Mouse (Mus musculus): Measurements from ENCODE around the gene Suox. TPM values are rescaled to one million over a fixed set of nuclear protein-coding genes. Genes with fewer than 3 reads are reported as not detected.

Suox gene
- polyA plus RNA-seq, 1 experiment, result 14.3 TPM

DNA sequence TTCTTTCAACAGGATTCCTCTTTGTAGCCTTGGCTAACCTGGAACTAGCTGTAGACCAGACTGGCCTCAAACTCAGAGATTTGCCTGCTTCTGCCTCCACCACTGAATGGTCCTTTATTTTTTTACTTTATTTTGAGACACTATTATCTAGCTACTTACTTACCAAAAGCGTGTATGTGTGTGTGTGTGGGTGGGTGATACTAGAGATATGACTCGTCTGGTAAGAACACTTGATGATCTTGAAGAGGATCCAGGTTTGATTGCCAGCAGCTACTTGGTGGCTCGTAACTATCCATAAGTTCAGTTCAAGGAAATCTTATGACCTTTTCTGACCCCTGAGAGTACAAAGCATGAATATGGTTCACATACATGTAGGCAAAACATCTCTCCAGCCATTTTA lies 8.6 kb downstream of the Suox start:
- Histone ChIP-seq H3K4me3 (ENCODE audit: insufficient read depth, low read length) (no peak overlapping the region), H3K27ac (ENCODE audit: insufficient read depth, low read length) (no peak overlapping the region), H3K4me1 (ENCODE audit: control insufficient read depth, insufficient read depth, low read length) (peaks cover 7% of the 10 kb centered on the region)
- TF ChIP-seq POLR2A (IDR thresholded peaks at IDR 0.05; ENCODE audit: low read depth, low read length) (no peak), CTCF (IDR thresholded peaks at IDR 0.05; ENCODE audit: borderline replicate concordance, insufficient read depth, low read length) (no peak)

DNA sequence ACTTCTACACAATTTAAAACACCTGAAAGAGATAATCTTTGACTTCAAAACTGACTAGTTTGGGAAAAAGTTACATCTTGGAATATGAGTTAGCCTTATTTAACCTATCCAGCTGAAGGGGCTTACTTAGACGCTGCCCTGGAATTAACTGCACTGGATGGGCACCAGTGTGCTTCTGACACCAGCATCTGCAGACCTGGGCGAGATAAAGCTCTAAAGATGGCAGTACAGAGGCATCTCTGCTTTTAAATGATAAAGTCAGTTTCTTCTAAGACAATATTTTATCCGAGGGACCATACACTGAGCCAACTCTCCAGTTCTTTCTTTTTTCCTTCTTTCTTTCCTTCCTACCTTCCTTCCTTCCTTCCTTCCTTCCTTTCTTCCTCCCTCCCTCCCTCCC lies 9.1 kb downstream of the Suox start:
- H3K4me1 ChIP-seq (ENCODE audit: control insufficient read depth, insufficient read depth, low read length), result peaks cover 3% of the 10 kb centered on the region
- TF ChIP-seq POLR2A (IDR thresholded peaks at IDR 0.05; ENCODE audit: low read depth, low read length) (no peak), CTCF (IDR thresholded peaks at IDR 0.05; ENCODE audit: borderline replicate concordance, insufficient read depth, low read length) (no peak)
- no peak overlapping the region for H3K27ac ChIP-seq (ENCODE audit: insufficient read depth, low read length)
- no peak overlapping the region for H3K4me3 ChIP-seq (ENCODE audit: insufficient read depth, low read length)

DNA sequence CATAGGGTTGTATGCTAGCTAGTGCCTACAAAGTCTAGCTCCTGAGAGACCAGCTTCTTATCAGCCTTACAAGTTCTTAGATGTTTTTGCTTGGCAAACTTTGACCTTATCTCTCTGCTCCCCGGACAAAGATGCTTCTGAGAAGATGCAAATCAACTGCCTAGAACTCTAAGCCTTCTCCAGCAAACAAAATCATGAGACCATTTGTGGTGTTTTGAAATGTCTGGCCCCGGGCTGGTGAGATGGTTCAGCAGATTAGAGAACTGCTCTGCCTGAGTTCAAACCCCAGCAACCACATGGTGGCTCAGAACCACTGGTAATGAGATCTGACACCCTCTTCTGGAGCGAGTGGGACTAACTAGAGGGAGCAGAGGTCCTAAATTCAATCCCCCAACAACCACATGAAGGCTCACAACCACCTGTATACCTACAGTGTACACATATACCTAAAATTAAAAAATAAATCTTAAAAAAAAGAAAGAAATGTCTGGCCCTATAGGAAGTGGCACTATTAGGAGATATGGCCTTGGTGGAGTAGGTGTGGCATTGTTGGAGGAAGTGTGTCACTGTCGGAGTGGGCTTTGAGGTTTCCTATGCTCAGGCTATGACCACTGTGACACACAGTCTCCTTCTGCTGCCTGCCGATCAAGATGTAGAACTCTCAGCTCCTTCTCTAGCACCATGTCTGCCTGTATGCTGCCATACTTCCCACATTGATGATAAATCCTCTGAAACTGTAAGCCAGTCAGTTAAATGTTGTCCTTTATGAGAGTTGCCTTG lies 10.2 kb downstream of the Suox start:
- H3K4me3 ChIP-seq (ENCODE audit: insufficient read depth, low read length), result no peak overlapping the region
- H3K27ac ChIP-seq (ENCODE audit: insufficient read depth, low read length), result no peak overlapping the region
- H3K4me1 ChIP-seq (ENCODE audit: control insufficient read depth, insufficient read depth, low read length), result no peaks in the 10 kb centered on the region; the same call in 1 of the 2 replicates
- no peak for TF ChIP-seq POLR2A (IDR thresholded peaks at IDR 0.05; ENCODE audit: low read depth, low read length)
- TF ChIP-seq CTCF (IDR thresholded peaks at IDR 0.05; ENCODE audit: borderline replicate concordance, insufficient read depth, low read length), result no peak

DNA sequence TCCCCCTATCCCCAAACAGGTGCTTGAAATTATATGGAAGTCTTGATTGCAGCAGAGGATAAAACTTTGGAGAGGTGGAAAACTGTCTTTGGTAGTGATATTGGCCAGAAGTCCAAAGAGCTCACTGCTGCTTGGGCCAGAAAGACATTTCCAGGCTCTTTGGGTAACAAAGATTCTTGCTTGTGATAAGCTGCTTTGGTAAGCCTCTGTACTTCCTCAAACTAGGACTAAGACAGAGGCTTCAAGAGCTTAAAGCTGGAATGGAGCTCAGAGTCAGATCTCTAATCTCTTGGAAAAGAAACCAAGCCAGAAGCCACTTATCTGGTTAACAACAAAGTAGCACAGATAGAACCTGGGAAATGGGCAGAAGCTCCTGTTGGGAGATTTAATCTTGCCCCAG lies 11.4 kb downstream of the Suox start:
- no peak for TF ChIP-seq CTCF (IDR thresholded peaks at IDR 0.05; ENCODE audit: borderline replicate concordance, insufficient read depth, low read length)
- TF ChIP-seq POLR2A (IDR thresholded peaks at IDR 0.05; ENCODE audit: low read depth, low read length), result no peak
- H3K4me1 ChIP-seq (ENCODE audit: control insufficient read depth, insufficient read depth, low read length), result no peaks in the 10 kb centered on the region; the same call in 1 of the 2 replicates
- H3K27ac ChIP-seq (ENCODE audit: insufficient read depth, low read length), result no peak overlapping the region
- no peak overlapping the region for H3K4me3 ChIP-seq (ENCODE audit: insufficient read depth, low read length)

DNA sequence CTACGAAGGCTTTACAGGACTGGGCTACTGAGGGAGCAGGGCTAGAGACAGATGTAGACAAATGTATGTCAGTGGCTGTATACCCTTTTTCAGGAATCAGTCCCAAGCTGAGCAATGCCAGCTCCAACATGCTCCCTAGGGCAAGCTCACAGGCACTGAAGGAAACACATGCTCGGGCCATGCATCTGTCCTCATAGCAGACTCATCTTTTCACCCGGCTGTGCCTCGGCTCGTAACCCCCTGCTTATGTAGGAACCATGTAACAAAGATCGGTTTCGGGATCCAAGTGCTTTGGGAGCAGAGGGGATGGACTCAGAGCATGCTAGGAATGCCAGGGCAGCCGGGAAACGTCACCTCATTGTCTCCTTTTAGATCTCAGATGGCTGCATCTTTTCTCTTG lies 14.4 kb downstream of the Suox start:
- Histone ChIP-seq H3K4me3 (ENCODE audit: insufficient read depth, low read length) (no peak overlapping the region), H3K27ac (ENCODE audit: insufficient read depth, low read length) (no peak overlapping the region), H3K4me1 (ENCODE audit: control insufficient read depth, insufficient read depth, low read length) (no peaks in the 10 kb centered on the region; the same call in 1 of the 2 replicates)
- TF ChIP-seq POLR2A (IDR thresholded peaks at IDR 0.05; ENCODE audit: low read depth, low read length) (no peak), CTCF (IDR thresholded peaks at IDR 0.05; ENCODE audit: borderline replicate concordance, insufficient read depth, low read length) (no peak)

DNA sequence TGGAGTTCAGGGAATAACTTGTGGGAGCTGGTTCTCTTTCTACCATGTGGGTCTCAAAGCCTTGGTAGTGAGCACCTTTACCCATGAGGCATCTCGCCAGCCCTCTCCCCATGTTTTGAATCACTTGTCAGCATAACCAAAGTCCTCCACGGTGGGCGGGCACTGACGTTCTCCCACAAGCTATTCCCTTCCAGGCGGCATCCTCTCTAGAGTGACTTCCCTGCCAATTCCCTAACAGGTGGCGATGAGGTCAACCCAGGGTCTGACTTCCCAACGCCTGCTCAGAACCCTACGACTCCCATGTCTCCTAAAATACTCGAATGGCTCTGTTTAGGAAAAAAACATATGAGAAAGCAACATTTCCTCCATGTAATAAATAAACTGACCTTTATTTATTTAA lies 16.0 kb downstream of the Suox start:
- Histone ChIP-seq H3K27ac (ENCODE audit: insufficient read depth, low read length) (no peak overlapping the region), H3K4me1 (ENCODE audit: control insufficient read depth, insufficient read depth, low read length) (no peaks in the 10 kb centered on the region; the same call in 1 of the 2 replicates), H3K4me3 (ENCODE audit: insufficient read depth, low read length) (no peak overlapping the region)
- TF ChIP-seq CTCF (IDR thresholded peaks at IDR 0.05; ENCODE audit: borderline replicate concordance, insufficient read depth, low read length), result no peak
- TF ChIP-seq POLR2A (IDR thresholded peaks at IDR 0.05; ENCODE audit: low read depth, low read length), result no peak

DNA sequence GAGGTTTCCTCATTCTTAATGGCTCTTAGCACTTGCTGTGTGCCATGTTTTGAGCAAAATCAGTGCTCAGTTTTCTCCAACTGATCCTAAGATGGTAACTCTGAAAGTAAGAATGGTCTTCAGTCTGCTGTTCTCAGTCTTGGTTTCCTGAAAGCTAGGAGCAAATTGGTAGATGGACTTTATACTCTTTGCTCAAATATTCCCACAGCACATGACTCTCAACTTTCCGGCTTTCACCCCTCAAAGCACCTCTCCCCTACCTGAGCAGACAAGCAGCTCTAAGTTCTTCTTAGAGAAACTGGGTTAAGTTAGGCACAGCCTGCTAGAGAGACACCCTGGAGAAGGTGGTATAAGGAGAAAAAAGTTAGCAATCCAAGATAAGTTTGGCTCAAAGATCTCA lies 17.1 kb downstream of the Suox start:
- TF ChIP-seq CTCF (IDR thresholded peaks at IDR 0.05; ENCODE audit: borderline replicate concordance, insufficient read depth, low read length), result no peak
- Histone ChIP-seq H3K4me3 (ENCODE audit: insufficient read depth, low read length) (no peak overlapping the region), H3K27ac (ENCODE audit: insufficient read depth, low read length) (no peak overlapping the region), H3K4me1 (ENCODE audit: control insufficient read depth, insufficient read depth, low read length) (no peaks in the 10 kb centered on the region; the same call in 1 of the 2 replicates)

DNA sequence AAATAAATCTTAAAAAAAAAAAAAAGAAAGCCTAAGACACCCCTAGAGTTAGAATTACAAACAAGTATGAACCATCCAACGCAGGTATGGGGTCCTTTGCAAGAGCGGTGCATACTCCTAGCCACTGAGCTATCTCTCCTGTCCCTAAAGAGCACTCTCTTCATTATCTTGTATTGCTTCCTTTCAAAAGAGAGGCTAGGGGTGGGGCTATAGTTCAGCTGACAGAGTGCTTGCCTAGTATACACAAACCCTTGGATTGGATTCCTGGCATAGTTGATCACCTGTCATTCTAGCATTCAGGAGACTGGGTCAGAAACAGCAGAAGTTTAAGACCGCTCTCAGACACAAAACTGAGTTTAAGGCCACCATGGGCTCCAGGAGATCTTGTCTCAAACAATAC lies 18.6 kb downstream of the Suox start:
- Histone ChIP-seq H3K4me3 (ENCODE audit: insufficient read depth, low read length) (no peak overlapping the region), H3K4me1 (ENCODE audit: control insufficient read depth, insufficient read depth, low read length) (no peaks in the 10 kb centered on the region; the same call in 1 of the 2 replicates), H3K27ac (ENCODE audit: insufficient read depth, low read length) (no peak overlapping the region)
- TF ChIP-seq POLR2A (IDR thresholded peaks at IDR 0.05; ENCODE audit: low read depth, low read length), result no peak

DNA sequence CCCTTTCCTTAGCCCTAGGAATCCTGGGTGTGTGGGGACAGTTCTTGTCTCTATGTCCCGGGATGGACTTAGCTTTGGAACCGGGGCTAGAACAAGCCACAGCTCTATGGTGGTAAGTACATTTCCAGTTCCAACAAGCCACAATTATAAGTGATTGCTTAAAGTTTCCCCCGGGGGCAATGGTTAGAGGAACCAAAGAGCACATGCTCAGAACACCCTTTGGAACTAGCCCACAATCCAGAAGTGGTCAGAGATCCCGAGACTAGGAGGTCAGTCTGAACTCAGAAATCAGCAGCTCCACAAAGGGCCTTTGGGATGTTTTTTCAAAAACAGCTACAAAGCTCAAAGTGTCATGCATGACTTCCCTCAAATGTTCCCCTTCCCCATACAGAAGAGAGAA lies 20.0 kb downstream of the Suox start:
- H3K4me3 ChIP-seq (ENCODE audit: insufficient read depth, low read length), result no peak overlapping the region
- H3K27ac ChIP-seq (ENCODE audit: insufficient read depth, low read length), result no peak overlapping the region
- TF ChIP-seq CTCF (IDR thresholded peaks at IDR 0.05; ENCODE audit: borderline replicate concordance, insufficient read depth, low read length) (no peak), POLR2A (IDR thresholded peaks at IDR 0.05; ENCODE audit: low read depth, low read length) (no peak)
- H3K4me1 ChIP-seq (ENCODE audit: control insufficient read depth, insufficient read depth, low read length), result no peaks in the 10 kb centered on the region

DNA sequence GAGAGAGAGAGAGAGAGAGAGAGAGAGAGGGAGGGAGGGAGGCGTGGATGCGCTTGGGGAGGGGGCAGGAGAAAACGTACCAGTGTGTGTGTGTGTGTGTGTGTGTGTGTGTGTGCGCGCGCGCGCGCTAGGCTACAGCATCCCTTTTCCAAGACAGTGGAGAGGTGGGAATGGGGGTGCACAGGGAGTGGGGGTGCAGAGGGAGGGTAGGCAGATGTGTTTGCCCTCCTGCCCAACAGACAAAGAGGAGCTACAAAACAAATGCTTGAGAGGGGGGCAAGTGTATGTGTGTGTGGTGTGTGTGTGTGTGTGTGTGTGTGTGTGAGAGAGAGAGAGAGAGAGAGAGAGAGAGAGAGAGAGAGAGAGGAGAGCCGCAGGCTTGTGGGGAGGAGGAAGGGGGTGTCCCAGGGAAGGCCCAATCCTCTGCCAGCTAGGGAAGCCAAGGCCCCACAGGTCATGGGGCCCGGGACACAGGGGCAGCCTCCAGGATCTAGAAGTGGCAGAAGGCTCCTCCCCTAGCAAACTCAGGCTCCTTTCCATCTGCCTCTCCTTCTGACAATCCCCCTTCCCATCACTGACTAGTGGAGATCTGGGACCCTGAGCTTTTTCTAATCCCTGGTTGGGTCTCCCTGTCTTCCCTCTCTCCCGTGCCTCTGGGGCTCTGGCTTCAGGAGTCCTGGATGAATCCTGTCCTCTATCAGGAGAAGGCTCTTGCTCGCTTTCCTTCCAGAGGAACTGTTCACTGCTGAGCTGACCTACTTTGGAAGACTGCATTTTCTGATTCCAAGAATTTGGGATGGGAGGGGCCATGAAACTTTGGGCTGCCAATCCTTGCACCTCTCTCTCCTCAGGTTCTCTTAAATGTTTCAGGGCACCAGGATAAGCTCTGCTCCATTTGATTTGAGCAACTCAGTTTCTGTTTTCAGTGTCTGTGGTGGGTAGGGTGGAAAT lies 27.5 kb downstream of the Suox start:
- TF ChIP-seq POLR2A (IDR thresholded peaks at IDR 0.05; ENCODE audit: low read depth, low read length) (no peak), CTCF (IDR thresholded peaks at IDR 0.05; ENCODE audit: borderline replicate concordance, insufficient read depth, low read length) (no peak)
- Histone ChIP-seq H3K27ac (ENCODE audit: insufficient read depth, low read length) (no peak overlapping the region), H3K4me1 (ENCODE audit: control insufficient read depth, insufficient read depth, low read length) (no peaks in the 10 kb centered on the region), H3K4me3 (ENCODE audit: insufficient read depth, low read length) (no peak overlapping the region)
